Mouse (Mus musculus) limb, embryonic 12.5 days (tissue): ENCODE data around the gene Add3. TPM values are rescaled to one million over a fixed set of nuclear protein-coding genes. Genes with fewer than 3 reads are reported as not detected.

Source experiments
- ATAC-seq: fragments of 200-750 bp; cut with Nextera tagmentation; 2 replicates; pipeline ENCODE4 v1.8.0; 2017; ENCODE audit warnings: low read depth, moderate TSS enrichment; ENCODE audit not compliant: insufficient number of reproducible peaks, insufficient read depth, low FRiP score, low TSS enrichment
- H3K27ac ChIP-seq: fragments of 300-500 bp; sonication (generic); 2 replicates; pipeline ENCODE4 v1.5.1; 2016; ENCODE audit warnings: mild to moderate bottlenecking, moderate library complexity
- H3K27me3 ChIP-seq: fragments of 300-500 bp; sonication (generic); 2 replicates; pipeline ENCODE4 v1.6.1; 2016; ENCODE audit warnings: mild to moderate bottlenecking, moderate library complexity
- H3K36me3 ChIP-seq: fragments of 300-500 bp; sonication (generic); 2 replicates; pipeline ENCODE4 v1.6.1; 2016; ENCODE audit warnings: mild to moderate bottlenecking, moderate library complexity
- H3K4me1 ChIP-seq: fragments of 300-500 bp; sonication (generic); replicated peaks from 2 replicates; pipeline ENCODE4 v1.6.1; 2016
- H3K4me2 ChIP-seq: fragments of 300-500 bp; sonication (generic); 2 replicates; pipeline ENCODE4 v1.6.1; 2016; ENCODE audit warnings: mild to moderate bottlenecking, moderate library complexity
- H3K4me3 ChIP-seq: fragments of 300-500 bp; sonication (generic); replicated peaks from 2 replicates; pipeline ENCODE4 v1.5.1; 2016; ENCODE audit warnings: mild to moderate bottlenecking
- H3K9ac ChIP-seq: fragments of 300-500 bp; sonication (generic); replicated peaks from 2 replicates; pipeline ENCODE4 v1.6.1; 2016; ENCODE audit warnings: mild to moderate bottlenecking, moderate library complexity
- H3K9me3 ChIP-seq: fragments of 300-500 bp; sonication (generic); 2 replicates; pipeline ENCODE4 v1.6.1; 2016; ENCODE audit warnings: mild to moderate bottlenecking, moderate library complexity
- whole genome bisulfite sequencing: fragments of 180-500 bp; shearing (Covaris S2); methylation state at CpG from one replicate; pipeline ENCODE4 v1.1.7; 2016; 5-methylcytosine and 5-hydroxymethylcytosine counted together
- polyA plus RNA-seq: library from polyadenylated mRNA; unstranded; fragments of >200 nt; fragmentation: Nextera tagmentation; extraction: Ambion mirVana; gene quantifications from 2 replicates; pipeline ENCODE4 v1.2.1, GENCODE M21; 2016

Gene Add3
- polyA plus RNA-seq, 1 experiment from 2014 or later = 83.8 TPM

DNA sequence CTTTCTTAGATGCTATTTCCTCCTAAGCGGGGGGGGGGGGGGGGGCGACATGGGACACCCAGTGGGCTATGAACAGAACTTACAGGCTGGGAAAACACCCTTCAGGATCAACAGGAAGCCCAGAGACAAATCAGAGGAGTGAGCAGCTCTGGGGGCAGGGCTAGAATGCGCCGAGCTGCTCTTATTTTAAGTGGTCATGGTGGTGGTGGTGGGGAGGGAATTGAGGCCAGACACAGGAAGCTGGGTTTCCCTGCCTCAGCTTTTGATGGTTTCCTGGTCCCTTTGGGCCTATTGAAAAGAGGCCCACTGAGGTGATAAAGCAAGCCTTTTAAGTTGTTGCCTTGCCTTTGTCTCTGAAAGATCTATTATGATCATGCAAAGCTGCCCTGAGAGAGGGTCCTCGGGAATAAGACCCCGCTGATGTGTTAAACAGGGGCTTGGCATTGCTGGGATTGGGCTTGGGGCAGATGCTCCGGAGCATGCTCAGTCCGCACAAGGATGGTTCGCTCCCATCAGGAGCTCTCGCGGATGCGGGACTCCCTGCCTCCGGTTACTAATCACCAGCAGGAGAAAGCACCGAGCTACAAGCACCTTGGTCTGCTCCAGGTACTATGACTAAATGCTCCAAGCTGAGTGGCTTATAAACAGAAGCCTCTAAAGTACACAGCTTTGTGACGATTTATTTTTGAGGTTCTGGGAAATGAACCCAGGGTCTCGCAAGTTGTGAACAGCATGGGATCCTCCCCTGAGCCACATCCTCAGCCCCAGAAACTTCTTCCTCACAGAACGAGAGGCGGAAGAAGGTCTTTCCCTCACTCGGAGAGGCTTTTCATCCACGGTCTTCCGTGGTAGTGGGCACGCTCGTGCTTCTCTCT lies 123.9 kb downstream of the Add3 start:
- no peak for ATAC-seq
- Histone ChIP-seq H3K27ac (no peak overlapping the region), H3K4me1 (peaks cover 14% of the 10 kb centered on the region), H3K36me3 (no peaks in the 10 kb centered on the region), H3K4me3 (no peak overlapping the region), H3K27me3 (no peaks in the 10 kb centered on the region), H3K9ac (no peak overlapping the region), H3K4me2 (peak overlapping the region; percentile 20), H3K9me3 (no peaks in the 10 kb centered on the region)
- 39% methylated on average over 23 of the region's 23 CpGs for WGBS

DNA sequence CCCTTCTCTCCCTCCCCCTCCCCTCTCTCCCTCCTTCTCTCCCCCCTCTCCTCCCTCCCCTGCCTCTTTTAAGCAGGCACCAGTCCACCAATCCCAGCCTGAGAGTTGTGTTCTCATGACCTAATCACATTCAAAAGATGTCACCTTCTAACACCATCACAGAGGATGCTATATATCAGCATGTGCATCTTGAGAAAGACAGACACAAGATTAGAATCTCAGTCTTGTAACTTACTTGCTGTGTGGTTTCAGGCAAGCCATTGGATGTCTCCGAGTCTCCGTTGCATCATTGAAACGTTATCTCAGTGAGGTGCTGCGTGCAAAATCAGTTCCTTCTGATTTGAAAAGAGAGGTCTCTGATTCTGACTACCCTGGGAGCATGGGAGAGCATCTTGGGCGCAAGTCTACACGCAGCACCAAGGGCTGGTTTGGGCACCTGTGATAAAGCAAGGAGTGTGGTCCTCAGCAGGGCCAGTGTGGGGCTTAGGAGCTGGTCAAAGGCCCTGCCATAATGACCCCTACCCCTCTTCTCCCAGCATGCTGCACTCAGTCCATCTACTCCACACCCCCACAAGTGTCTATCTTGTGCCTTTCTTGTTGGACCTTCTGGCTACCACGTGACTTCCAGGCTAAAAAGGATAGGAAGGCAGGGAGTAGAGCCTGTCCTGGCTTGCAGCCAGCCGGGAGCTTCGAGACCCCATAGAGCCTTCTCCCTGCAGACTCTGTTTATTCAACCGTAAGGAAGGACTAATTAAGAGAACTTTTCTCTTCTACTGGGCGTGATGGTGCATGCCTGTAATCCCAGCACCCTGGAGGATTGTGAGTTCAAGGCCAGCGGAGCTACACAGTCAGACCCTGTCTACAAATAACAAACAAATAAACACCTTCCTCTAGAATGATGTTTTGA lies 124.8 kb downstream of the Add3 start:
- Histone ChIP-seq H3K27me3 (no peaks in the 10 kb centered on the region), H3K9ac (no peak overlapping the region), H3K4me1 (peaks cover 14% of the 10 kb centered on the region), H3K4me3 (no peak overlapping the region), H3K36me3 (no peaks in the 10 kb centered on the region), H3K9me3 (no peaks in the 10 kb centered on the region), H3K27ac (no peak overlapping the region), H3K4me2 (no peak overlapping the region)
- ATAC-seq = no peak
- WGBS = 66% methylated on average over 12 of the region's 12 CpGs

DNA sequence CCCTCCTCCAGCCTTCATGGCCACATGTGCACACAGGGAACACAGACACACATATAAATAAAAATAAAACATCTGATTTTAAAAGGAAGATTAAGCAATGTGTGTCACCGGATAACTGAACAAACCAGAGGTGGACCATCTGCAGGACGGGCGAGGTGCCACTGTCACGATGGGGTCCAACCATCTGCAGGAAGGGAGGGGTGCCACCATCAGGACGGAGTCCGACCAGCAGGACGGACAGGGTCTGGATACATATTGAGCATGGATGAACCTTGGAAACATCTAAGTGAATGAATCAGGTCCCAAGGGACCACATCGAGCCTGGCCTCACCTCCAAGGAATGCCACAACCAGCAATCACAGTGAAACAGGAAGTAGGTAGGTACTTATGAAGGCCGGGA lies 127.1 kb downstream of the Add3 start:
- Histone ChIP-seq H3K27me3 (no peaks in the 10 kb centered on the region), H3K9ac (no peak overlapping the region), H3K36me3 (no peaks in the 10 kb centered on the region), H3K4me3 (no peak overlapping the region), H3K27ac (no peak overlapping the region), H3K4me1 (peaks cover 14% of the 10 kb centered on the region), H3K9me3 (no peaks in the 10 kb centered on the region), H3K4me2 (no peak overlapping the region)
- 85% methylated on average over 9 of the region's 9 CpGs for WGBS
- no peak for ATAC-seq

DNA sequence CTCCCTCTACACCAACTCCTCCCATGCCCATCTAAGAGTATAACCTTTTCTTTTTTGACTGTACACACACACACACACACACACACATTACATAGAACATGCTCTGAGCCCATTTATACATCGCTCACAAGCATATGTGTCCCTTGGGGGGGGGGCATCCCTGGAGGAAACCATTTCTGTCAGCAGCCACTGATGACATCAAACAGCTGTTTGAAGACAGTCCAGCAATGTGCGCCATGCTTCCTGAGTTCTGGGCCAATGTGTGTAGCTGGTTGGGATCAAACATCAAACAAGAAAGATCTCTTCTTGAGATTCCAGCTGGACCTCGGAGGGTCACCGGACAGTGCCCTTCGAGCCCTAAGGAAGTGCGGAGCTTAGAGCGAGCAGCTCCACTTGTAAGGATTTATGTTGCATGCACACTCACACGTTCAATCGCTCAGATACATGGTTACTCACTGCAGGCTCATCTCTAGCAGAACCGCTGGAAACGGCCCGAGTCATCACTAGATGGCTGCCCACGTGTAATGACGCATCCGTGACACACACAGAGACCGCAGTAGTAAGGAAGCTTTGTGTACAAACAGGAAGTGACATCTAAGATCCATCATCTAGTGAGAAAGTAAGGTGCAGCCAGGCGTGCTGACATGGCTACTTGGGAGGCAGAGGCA lies 132.9 kb downstream of the Add3 start:
- 92% methylated on average over 17 of the region's 17 CpGs for WGBS

DNA sequence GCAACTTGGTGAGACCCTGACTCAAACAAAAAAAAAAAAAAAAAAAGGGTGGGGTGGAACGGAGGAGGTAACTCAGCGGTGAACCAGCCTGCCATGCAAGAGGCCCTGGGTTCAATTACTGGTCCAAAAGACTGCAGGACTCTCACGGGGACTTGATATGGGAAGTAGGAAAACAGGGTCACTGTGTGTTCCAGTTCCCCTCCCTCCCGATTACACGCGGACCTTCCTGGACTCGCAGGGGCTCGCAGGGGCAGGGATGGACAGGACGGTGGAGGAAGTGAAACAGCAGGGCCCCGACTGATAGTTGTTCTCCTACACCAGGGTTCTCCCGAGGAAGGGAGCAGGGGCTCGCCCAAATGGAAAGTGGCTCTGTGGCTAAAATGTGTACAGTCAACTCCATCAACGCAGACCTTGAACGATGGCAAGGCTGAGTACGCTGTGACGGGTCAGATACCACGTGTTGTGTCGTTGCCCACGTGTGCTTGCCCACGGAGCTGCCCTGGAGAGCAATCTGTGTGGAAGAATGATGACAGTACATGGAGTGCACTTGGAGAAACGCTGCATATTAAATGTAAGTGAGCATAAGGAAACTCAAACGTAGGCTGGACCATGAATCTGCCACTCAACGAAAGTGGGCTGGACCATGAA lies 133.7 kb downstream of the Add3 start:
- WGBS = 85% methylated on average over 23 of the region's 23 CpGs
- no peak for ATAC-seq
- no peak overlapping the region for H3K4me2 ChIP-seq
- H3K27me3 ChIP-seq = no peaks in the 10 kb centered on the region
- H3K9me3 ChIP-seq = no peaks in the 10 kb centered on the region
- no peak overlapping the region for H3K4me3 ChIP-seq
- no peak overlapping the region for H3K27ac ChIP-seq
- H3K36me3 ChIP-seq = no peaks in the 10 kb centered on the region
- peaks cover 18% of the 10 kb centered on the region for H3K4me1 ChIP-seq
- no peak overlapping the region for H3K9ac ChIP-seq

More for the DNA sequence above, 132.9 kb downstream of the Add3 start:
- Histone ChIP-seq H3K36me3 (no peaks in the 10 kb centered on the region), H3K4me3 (no peak overlapping the region), H3K4me2 (no peak overlapping the region), H3K9me3 (no peaks in the 10 kb centered on the region), H3K4me1 (peaks cover 17% of the 10 kb centered on the region), H3K27me3 (no peaks in the 10 kb centered on the region), H3K9ac (no peak overlapping the region), H3K27ac (no peak overlapping the region)
- ATAC-seq = no peak

- Histone ChIP-seq H3K9ac (no peak overlapping the region), H3K36me3 (no peaks in the 10 kb centered on the region), H3K4me1 (peaks cover 22% of the 10 kb centered on the region), H3K4me3 (no peak overlapping the region), H3K4me2 (no peak overlapping the region), H3K27me3 (0 out of 2 replicates have a peak, but pooled peaks cover 3% of the 10 kb centered on the region), H3K27ac (no peak overlapping the region), H3K9me3 (no peaks in the 10 kb centered on the region)
- ATAC-seq = no peak
- WGBS = 41% methylated on average over 3 of the region's 3 CpGs
Observed at GRCm38 (mm10) chr19:53275204-53275603, 135.0 kb downstream of the Add3 start.

GRCm38 (mm10) chr19:53276902-53277707 lies 136.9 kb downstream of the Add3 start:
- Histone ChIP-seq H3K9me3 (no peaks in the 10 kb centered on the region), H3K27ac (no peak overlapping the region), H3K9ac (no peak overlapping the region), H3K36me3 (no peaks in the 10 kb centered on the region), H3K4me2 (no peak overlapping the region), H3K27me3 (0 out of 2 replicates have a peak, but pooled peaks cover 3% of the 10 kb centered on the region), H3K4me3 (no peak overlapping the region), H3K4me1 (peaks cover 22% of the 10 kb centered on the region)
- no peak for ATAC-seq
- 65% methylated on average over 19 of the region's 19 CpGs for WGBS

DNA sequence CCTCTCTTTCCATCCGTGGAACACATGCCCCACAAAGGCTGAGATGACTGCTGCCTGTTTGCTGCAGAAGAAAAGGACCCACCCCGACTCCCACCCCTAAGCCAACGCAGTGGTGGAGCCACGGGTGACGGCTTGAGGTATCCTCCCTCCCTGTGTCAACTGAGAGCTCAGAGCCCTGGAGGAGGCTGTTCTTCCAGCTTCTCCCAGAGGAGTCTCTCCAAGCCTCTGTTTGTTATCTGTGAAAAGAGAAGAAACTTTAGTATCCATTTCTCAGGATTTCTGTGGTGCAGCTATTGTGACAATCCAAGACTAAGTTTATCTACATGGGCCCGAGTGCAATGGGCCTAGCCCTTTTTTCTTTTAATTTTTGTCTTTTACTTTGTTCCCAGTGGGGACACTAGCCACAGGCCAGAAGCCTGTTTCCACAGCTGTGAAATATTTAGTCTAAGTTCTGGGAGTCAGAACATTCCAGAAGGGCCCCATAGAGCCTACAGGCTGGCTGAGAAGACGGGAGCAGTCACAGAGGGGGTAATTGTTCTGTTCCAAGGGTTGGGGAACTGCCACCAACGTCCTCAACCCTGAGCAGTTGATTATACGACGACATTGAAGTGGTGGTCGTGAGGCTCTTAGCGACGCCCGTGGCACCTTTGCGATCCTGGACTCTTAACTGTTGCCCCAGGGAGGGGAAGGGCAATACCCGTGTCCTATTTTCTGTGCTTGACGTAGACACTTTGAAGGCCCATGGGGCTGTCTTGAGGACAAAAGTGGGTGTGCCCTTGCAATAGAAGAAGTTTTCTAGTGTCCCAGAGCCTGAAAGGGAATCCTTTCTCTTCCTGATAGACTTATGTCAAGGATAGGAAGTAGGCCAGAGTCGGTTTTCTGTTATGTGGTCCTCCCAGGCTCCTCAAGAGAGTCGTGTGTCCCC lies 138.5 kb downstream of the Add3 start:
- ATAC-seq = no peak

DNA sequence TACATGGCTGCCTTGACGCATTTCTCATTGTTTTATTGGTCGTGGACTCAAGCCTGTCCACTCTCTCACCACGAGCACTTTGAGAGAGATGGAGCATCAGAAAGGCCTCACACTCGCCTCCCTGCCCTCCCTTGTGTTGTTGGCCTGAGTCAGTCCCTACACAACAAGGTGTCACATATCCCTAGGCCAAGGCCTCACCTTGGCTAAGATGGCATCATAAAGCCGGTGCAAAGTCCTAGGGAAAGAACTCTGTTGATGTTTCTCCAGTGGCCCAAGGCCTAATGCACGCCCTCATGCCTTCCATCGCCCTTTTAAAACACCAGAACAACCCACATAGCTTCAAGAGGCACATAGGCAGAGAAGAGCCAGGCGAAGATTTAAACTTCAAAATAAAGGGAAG lies 140.0 kb downstream of the Add3 start:
- Histone ChIP-seq H3K4me1 (peaks cover 23% of the 10 kb centered on the region), H3K4me2 (no peak overlapping the region), H3K4me3 (no peak overlapping the region), H3K27me3 (0 out of 2 replicates have a peak, but pooled peaks cover 3% of the 10 kb centered on the region), H3K27ac (no peak overlapping the region), H3K9me3 (no peaks in the 10 kb centered on the region), H3K36me3 (no peaks in the 10 kb centered on the region), H3K9ac (no peak overlapping the region)
- no peak for ATAC-seq
- 91% methylated on average over 8 of the region's 8 CpGs for WGBS

More for the DNA sequence above, 138.5 kb downstream of the Add3 start:
- 67% methylated on average over 19 of the region's 19 CpGs for WGBS
- H3K9me3 ChIP-seq = no peaks in the 10 kb centered on the region
- 0 out of 2 replicates have a peak, but pooled peaks cover 3% of the 10 kb centered on the region for H3K27me3 ChIP-seq
- H3K4me2 ChIP-seq = no peak overlapping the region
- H3K4me1 ChIP-seq = peaks cover 22% of the 10 kb centered on the region
- no peaks in the 10 kb centered on the region for H3K36me3 ChIP-seq
- H3K4me3 ChIP-seq = no peak overlapping the region
- 0 out of 2 replicates have a peak overlapping the region, but pooled peaks have one; percentile 4 for H3K27ac ChIP-seq
- H3K9ac ChIP-seq = no peak overlapping the region
